Mouse (Mus musculus): Measurements from ENCODE around the gene Tbc1d10a. TPM values are rescaled to one million over a fixed set of nuclear protein-coding genes. Genes with fewer than 3 reads are reported as not detected.

Tbc1d10a gene
- polyA plus RNA-seq, 1 experiment: 22.7 TPM

- TF ChIP-seq GATA1 (IDR thresholded peaks at IDR 0.05; ENCODE audit: low read length): no peak
Observed at GRCm38 (mm10) chr11:4219317-4219751, 32.7 kb downstream of the Tbc1d10a start.

GRCm38 (mm10) chr11:4219908-4220307, 33.3 kb downstream of the Tbc1d10a start:
- TF ChIP-seq GATA1 (IDR thresholded peaks at IDR 0.05; ENCODE audit: low read length): no peak

GRCm38 (mm10) chr11:4220443-4221400, 34.1 kb downstream of the Tbc1d10a start:
- TF ChIP-seq GATA1 (IDR thresholded peaks at IDR 0.05; ENCODE audit: low read length): no peak

DNA sequence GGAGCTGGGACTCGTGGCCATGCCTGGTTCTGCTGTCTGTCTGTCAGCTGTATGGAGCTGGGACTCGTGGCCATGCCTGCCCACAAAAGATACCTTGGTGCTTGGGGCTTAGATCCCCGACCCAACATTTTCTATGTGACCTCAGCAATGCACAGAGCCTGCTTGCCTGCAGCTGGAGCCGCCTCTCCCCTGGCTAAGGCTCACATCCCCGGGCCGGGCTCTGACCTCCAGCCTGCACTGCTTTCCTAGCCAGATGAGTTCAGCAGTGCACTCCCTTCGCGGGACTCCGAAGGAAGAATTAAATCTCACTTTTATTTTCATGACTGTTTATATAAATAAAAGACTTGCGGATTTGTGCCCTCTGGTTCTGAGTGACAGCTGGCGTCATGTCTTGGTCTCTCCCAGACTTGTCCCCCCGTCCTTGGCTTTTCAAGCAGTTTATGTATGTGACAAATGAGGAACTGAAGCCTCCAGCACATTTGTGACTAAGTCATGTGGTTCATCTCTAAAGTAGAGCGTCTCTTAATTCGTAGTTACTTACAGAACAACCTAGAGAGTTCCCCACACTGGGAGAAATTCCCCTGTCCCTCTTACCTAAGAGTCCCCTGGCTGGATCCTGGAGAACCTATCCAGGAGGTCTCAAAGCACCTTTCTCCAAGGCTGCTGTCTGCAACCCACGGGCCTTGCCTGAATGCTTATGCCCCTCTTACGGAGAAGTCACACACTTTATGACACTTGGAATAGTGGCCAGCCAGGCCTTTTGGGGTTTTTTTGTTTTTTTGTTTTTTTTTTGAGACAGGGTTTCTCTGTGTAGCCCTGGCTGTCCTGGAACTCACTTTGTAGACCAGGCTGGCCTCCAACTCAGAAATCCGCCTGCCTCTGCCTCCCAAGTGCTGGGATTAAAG, 35.7 kb downstream of the Tbc1d10a start:
- no peak for TF ChIP-seq GATA1 (IDR thresholded peaks at IDR 0.05; ENCODE audit: low read length)

- no peak for TF ChIP-seq GATA1 (IDR thresholded peaks at IDR 0.05; ENCODE audit: low read length)
Observed at GRCm38 (mm10) chr11:4223393-4224188, 37.0 kb downstream of the Tbc1d10a start.

DNA sequence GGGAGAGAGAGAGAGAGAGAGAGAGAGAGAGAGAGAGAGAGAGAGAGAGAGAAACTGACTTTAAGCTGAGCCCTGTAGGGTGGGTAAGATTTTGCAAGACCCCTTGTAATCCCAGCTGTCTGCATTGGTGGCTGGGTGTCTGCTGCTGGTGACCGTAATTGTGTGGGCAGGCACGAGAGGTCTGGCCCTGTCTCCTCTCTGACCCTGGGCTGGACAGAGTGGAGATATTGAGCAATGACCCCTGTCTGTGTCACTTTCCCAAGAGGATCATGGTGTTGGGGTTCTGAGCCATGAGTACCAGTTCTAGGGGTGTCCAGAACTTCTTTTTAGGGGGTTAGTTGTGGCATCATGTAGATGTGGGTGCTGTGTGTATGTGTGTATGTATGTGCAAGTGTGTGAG, 37.6 kb downstream of the Tbc1d10a start:
- TF ChIP-seq GATA1 (IDR thresholded peaks at IDR 0.05; ENCODE audit: low read length): no peak

DNA sequence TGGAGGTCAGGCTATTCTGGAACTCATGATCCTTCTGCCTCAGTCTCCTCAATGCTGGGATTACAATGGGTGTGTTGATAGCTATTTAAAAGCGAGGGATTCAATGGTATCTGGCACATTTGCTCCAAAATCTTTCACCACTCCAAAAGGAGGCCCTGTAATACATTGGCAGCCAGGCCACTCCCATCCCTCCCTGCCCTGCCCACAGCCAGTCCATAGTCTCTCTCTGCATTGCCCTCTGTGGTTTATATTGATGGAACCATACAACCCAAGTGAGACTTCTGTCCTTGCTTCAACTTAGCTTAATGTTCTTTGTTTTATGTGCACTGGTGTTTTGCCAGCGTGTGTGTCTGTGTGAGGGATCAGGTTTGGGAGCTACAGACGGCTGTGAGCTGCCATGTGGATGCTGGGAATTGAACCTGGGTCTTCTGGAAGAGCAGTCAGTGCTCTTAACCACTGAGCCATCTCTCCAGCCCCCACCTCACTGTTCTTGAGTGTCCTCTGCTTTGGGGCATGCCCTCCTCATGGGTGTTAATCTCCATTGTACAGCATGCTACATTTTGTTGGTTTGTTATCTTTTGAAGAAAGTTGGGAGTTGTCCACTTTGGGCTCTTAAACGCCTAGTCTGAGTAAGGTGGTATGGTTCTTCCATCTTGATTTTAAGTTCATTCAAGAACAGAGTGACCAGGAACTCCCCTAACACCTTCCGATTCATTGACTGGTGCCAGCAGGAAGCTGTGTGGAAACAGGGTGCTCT, 40.2 kb downstream of the Tbc1d10a start:
- no peak for TF ChIP-seq GATA1 (IDR thresholded peaks at IDR 0.05; ENCODE audit: low read length)

- TF ChIP-seq GATA1 (IDR thresholded peaks at IDR 0.05; ENCODE audit: low read length): no peak
Observed at GRCm38 (mm10) chr11:4228463-4228862, 41.9 kb downstream of the Tbc1d10a start.

DNA sequence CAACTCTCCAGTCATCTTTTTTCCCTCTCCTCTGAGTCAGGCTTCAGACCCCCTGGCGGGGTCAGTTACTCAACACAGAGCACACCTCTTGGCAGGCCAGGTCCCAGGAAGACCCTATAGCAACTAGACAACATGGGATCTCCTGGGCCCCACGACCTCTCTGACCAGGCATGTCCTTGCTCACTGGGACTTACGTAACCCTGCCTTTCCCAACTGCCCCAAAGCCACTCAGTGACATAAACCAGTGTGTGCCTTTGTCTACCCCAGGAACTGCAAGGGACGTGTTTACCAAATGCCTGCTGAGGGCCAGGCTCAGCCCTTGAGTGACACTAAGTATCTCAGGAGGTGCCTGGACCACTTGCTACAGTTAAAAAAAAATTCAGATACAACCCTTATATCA, 43.3 kb downstream of the Tbc1d10a start:
- no peak for TF ChIP-seq GATA1 (IDR thresholded peaks at IDR 0.05; ENCODE audit: low read length)

DNA sequence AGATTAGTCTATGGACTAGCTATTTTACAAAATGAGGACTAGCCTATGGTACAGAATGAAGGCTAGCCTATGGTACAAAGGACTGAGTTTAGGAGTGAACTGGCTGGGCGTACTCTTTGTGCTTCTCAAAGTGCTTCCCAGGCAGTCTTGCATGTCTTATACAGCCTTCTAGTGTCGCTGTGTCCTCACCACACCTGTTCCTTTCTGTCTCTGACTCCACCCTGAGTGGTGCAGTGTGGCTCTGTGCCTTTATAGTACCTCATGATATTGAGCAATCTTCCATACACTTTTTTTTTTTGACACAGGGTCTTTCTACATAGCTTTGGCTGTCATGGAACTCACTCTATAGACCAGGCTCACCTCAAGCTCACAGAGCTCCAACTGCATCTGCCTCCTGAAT, 44.8 kb downstream of the Tbc1d10a start:
- no peak for TF ChIP-seq GATA1 (IDR thresholded peaks at IDR 0.05; ENCODE audit: low read length)

- no peak for TF ChIP-seq GATA1 (IDR thresholded peaks at IDR 0.05; ENCODE audit: low read length)
Observed at GRCm38 (mm10) chr11:4232644-4233043, 46.1 kb downstream of the Tbc1d10a start.

DNA sequence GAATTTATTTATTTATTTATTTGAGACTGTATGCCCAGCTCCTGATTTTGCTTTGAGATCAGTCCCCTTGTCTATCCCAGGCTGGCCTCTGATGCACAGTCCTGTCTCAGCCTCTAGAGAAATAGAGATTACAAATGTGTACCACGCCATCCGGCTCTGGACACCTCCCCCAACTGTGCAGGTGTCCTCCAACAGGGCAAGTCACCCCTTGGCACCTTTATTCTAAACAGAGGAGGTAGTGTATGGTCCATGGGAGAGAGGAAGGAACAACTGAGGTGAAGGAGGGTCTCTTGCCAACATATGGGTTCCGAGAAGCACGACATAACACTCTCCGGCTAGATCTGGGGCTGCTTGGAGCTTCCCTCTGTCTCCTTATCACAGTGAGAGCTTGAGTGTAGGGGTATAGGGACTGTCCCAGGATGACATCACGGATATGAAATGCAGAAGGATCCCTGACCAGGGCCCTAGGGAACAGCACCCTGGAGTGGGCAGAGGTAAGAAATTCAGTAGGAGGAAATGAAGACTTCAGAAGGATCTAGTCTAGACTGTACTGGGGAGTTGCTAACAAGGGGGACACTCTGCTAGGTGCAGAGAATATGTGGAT, 48.6 kb downstream of the Tbc1d10a start:
- TF ChIP-seq GATA1 (IDR thresholded peaks at IDR 0.05; ENCODE audit: low read length): no peak

GRCm38 (mm10) chr11:4235665-4236545, 49.3 kb downstream of the Tbc1d10a start, which contains the start of gene Osm:
Gene Osm, plus strand, starts transcription at chr11:4236420.
- no peak for TF ChIP-seq GATA1 (IDR thresholded peaks at IDR 0.05; ENCODE audit: low read length)
